Mouse (Mus musculus): ENCODE results near the gene Rbmx2.

Gene Rbmx2

GRCm38 (mm10) chrX:48694864-48695371 is at the start of gene Rbmx2:
Gene Rbmx2 (plus strand): TSS chrX:48695004.
- peak; percentile 88 for DNase-seq

- no peak for DNase-seq
These were observed 28.0 kb upstream of the Rbmx2 start for GRCm38 (mm10) chrX:48666807-48667206.

DNA sequence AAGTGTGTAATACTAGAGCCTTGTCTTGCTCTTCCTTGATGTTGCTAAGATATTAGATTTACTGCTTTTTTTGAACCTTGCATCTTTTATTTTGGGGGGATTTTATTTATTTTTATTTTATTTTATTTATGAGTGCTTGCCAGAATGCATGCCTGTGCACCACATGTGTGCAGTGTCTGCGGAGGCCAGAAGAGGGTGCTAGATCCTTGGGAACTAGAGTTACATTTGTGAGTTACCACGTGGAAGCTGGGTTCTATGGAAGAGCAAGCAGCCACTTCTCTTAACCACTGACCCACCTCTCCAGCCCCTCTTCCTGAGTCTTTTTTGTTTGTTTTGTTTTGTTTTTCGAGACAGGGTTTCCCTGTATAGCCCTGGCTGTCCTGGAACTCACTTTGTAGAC is 25.2 kb upstream of the Rbmx2 start:
- DNase-seq = no peak

DNA sequence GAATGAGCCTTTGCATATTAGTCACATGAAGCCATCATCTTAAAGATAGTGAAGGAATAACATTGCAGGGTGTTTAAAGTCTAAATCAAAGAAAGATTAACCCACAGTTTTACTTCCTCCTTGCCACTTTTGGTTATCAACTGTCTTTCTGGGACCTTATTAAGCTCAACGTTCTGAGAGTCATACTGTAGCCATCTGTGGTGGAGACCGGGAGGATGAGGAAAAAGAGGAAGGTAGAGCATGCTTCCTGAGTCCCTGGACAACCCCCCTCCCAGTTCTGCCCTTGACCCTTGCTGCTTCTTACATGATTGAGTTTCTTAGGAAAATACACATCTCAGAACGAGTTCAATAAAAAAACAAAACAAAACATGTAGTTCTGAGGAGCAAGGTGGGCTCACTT is 23.1 kb upstream of the Rbmx2 start:
- DNase-seq = no peak

GRCm38 (mm10) chrX:48674171-48674570 is 20.6 kb upstream of the Rbmx2 start, which contains the start of gene Gpr119:
Gene Gpr119 (minus strand): TSS chrX:48674478.
- no peak for DNase-seq

DNA sequence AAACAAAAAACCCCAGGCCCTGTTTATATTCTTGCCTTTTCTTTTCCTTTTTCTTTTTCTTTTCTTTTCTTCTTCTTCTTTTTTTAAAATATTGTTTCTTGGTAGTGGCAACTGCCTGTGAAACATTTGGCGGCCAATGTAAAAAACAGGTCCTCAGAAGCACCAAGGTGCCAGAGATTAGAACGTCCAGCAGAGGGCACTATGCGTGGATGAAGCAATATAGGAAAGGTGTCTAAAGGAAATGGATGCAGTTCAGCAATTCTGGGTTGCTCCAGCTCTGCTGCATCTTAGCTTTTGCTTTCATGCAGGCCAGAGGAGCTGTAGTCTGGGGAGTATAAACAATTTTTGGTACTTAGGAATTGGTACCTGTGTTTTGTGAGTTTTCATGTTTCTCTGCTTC is 11.4 kb upstream of the Rbmx2 start:
- DNase-seq = no peak

- DNase-seq = no peak
These were observed 10.9 kb upstream of the Rbmx2 start for GRCm38 (mm10) chrX:48683857-48684256.

GRCm38 (mm10) chrX:48694460-48694859 is 344 bp upstream of the Rbmx2 start:
- DNase-seq = no peak

- no peak for DNase-seq
These were observed 14.9 kb downstream of the Rbmx2 start for GRCm38 (mm10) chrX:48709701-48710100.

DNA sequence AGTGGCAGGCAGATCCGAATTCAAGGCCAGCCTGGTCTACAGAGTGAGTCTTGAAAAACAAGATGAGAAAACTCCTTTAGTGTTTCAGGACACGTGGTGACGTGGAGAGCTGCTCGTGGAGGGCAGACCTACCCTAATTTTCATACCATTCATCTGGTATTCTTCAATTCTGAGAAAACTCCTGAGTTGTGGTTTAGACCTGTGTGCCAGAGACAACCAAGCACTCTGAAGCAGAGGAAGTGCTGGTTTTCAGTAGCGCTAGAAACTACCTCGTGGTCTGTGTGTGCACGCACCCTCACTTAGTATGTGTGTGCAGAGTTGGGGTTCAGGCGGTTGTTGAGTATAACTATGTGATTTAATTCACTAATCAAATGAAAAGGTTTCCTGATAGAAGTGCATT is 18.0 kb downstream of the Rbmx2 start:
- DNase-seq = no peak

DNA sequence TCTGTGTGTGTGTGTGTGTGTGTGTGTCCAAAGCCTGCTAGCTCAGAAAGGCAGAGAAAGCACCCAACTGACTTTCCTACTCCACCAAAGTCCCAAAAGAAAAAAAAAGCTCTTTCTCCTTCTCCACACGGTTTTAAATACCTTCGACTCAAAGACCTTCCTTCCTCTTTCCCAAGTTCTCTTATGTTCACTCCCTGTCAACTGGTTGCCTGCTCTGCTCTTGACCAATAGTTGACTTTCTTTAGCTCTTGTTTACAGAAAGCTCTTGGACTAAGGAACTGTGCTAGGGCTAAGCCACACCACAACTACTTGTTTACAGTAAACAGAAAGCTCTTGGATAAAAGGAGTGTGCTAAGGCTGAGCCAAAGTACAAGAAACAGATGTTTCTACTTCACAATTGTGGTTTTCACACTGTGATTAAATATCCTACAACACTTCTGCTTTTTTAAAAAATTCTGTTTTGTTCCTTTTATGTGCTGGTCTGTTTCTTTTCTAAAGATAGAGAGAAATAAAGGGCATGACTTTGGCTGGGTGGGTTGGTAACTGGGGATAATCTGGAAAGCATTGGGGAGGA is 60.0 kb downstream of the Rbmx2 start:
- DNase-seq = no peak
